8 mouse cellular contexts compared by ENCODE assay signal in genomic region chr4:82304148-82304871, GRCm38 (mm10).
A peak's percentile ranks its signal among the peaks of the same experiment; 100 is the strongest.
DNase-seq lines count a peak whose midpoint lies in the region; ATAC-seq lines count a peak whose summit lies in the region.

No protein-coding gene starts in this region.

- peak overlapping the region; percentile 39 for H3K4me2 ChIP-seq in embryonic facial prominence, embryonic 14.5 days (ENCODE audit: low read depth, low read length)
- H3K4me2 ChIP-seq in midbrain, embryonic 12.5 days (replicated peaks): peak overlapping the region; percentile 36

- intact Hi-C loops in heart, postnatal 14 days (cut with DNase I): loop anchor here (10.0 kb wide), 1 partner anchor 390 kb away; no protein-coding TSS in a partner anchor

- no peaks in the 10 kb centered on the region for H3K27me3 ChIP-seq in embryonic facial prominence, embryonic 14.5 days (replicated peaks; ENCODE audit: control insufficient read depth, insufficient read depth, low read length)
- 0 out of 2 replicates have a peak, but pooled peaks cover 3% of the 10 kb centered on the region for H3K27me3 ChIP-seq in midbrain, embryonic 12.5 days

- H3K9ac ChIP-seq in embryonic facial prominence, embryonic 14.5 days (ENCODE audit: low read depth, low read length): peak overlapping the region; percentile 39; the same call in 1 of the 2 replicates
- H3K9ac ChIP-seq in midbrain, embryonic 12.5 days (replicated peaks): no peak overlapping the region

- peak overlapping the region; percentile 94 for H3K27ac ChIP-seq in embryonic facial prominence, embryonic 14.5 days (replicated peaks; ENCODE audit: low read depth, low read length)
- H3K27ac ChIP-seq in midbrain, embryonic 12.5 days (replicated peaks): peak overlapping the region; percentile 86

- peaks cover 45% of the 10 kb centered on the region for H3K4me1 ChIP-seq in embryonic facial prominence, embryonic 14.5 days (ENCODE audit: control insufficient read depth, insufficient read depth, low read length)
- peaks cover 39% of the 10 kb centered on the region for H3K4me1 ChIP-seq in midbrain, embryonic 12.5 days

- H3K9me3 ChIP-seq in embryonic facial prominence, embryonic 14.5 days (ENCODE audit: control insufficient read depth, low read length): no peaks in the 10 kb centered on the region
- H3K9me3 ChIP-seq in midbrain, embryonic 12.5 days: no peaks in the 10 kb centered on the region

- WGBS in embryonic facial prominence, embryonic 14.5 days: 6% methylated on average over 17 of the region's 17 CpGs
- WGBS in midbrain, embryonic 12.5 days: 4% methylated on average over 17 of the region's 17 CpGs

- no peak for DNase-seq in frontal cortex, postnatal 10 days (ENCODE audit: low spot score in 2 of 2)
- DNase-seq in embryonic facial prominence, embryonic 14.5 days (ENCODE audit: low spot score): peak; percentile 95
- peak; percentile 53 to 70 for DNase-seq in heart, postnatal 14 days
- peak; percentile 69 to 74 for DNase-seq in kidney, postnatal 25 days
- DNase-seq in B cell, adult 2 months: no peak
- no peak for DNase-seq in cerebellum, postnatal 25 days

- no peak overlapping the region for H3K4me3 ChIP-seq in embryonic facial prominence, embryonic 14.5 days (ENCODE audit: low read depth, low read length)
- H3K4me3 ChIP-seq in midbrain, embryonic 12.5 days: no peak overlapping the region

- peak; percentile 68 for ATAC-seq in frontal cortex, adult (ENCODE audit: low TSS enrichment)
- ATAC-seq in embryonic facial prominence, embryonic 14.5 days (ENCODE audit: low read depth): peak; percentile 91
- peak; percentile 81 for ATAC-seq in midbrain, embryonic 12.5 days (ENCODE audit: low FRiP score, low read depth)

- peaks cover 28% of the 10 kb centered on the region for H3K36me3 ChIP-seq in embryonic facial prominence, embryonic 14.5 days (ENCODE audit: control insufficient read depth, insufficient read depth, low read length)
- peaks cover 3% of the 10 kb centered on the region; the same call in 1 of the 2 replicates for H3K36me3 ChIP-seq in midbrain, embryonic 12.5 days

Comparison
In these comparisons a context has a peak if more than half of its experiments do, and no peak if none do; other contexts are left out.
1. DNase-seq: peak in embryonic facial prominence, embryonic 14.5 days (single experiment), heart, postnatal 14 days (2 of 2) and kidney, postnatal 25 days (2 of 2); none in frontal cortex, postnatal 10 days (0 of 2), B cell, adult 2 months (0 of 2) and cerebellum, postnatal 25 days (0 of 2).
2. Peak in every context shown above with its lines, with median percentiles within 50 percentile points of each other: ATAC-seq.